Mouse (Mus musculus) lung, embryonic 14.5 days (tissue): Measurements from ENCODE around the gene Otulinl. TPM values are rescaled to one million over a fixed set of nuclear protein-coding genes. Genes with fewer than 3 reads are reported as not detected.
A peak's percentile ranks its signal among the peaks of the same experiment; 100 is the strongest.

ENCODE experiments used
- ATAC-seq: fragments of 200-750 bp; cut with Nextera tagmentation; 2 replicates; pipeline ENCODE4 v1.8.0; 2017; ENCODE audit warnings: mild to moderate bottlenecking, moderate TSS enrichment, moderate library complexity; ENCODE audit not compliant: insufficient read depth
- DNase-seq: peaks from one replicate; pipeline ENCODE4 v3.0.0-alpha.2; 2015
- H3K27ac ChIP-seq: fragments of 300-500 bp; sonication (generic); 2 replicates; pipeline ENCODE4 v1.5.1; 2014; ENCODE audit warnings: low read depth, mild to moderate bottlenecking, moderate library complexity
- H3K27me3 ChIP-seq: fragments of 300-500 bp; sonication (generic); 2 replicates; pipeline ENCODE4 v1.6.1; 2014; ENCODE audit warnings: low read length, control low read depth; ENCODE audit not compliant: insufficient read depth
- H3K36me3 ChIP-seq: fragments of 300-500 bp; sonication (generic); 2 replicates; pipeline ENCODE4 v1.6.1; 2014; ENCODE audit warnings: control low read depth; ENCODE audit not compliant: insufficient read depth
- H3K4me1 ChIP-seq: fragments of 300-500 bp; sonication (generic); 2 replicates; pipeline ENCODE4 v1.6.1; 2014; ENCODE audit warnings: antibody characterized with exemption, control low read depth; ENCODE audit not compliant: insufficient read depth
- H3K4me2 ChIP-seq: fragments of 300-500 bp; sonication (generic); 2 replicates; pipeline ENCODE4 v1.6.1; 2014; ENCODE audit warnings: mild to moderate bottlenecking
- H3K4me3 ChIP-seq: fragments of 300-500 bp; sonication (generic); 2 replicates; pipeline ENCODE4 v1.5.1; 2014; ENCODE audit warnings: low read depth, low read length
- H3K9ac ChIP-seq: fragments of 300-500 bp; sonication (generic); 2 replicates; pipeline ENCODE4 v1.6.1; 2014
- H3K9me3 ChIP-seq: fragments of 300-500 bp; sonication (generic); 2 replicates; pipeline ENCODE4 v1.6.1; 2016; ENCODE audit warnings: low read depth, low read length, control low read depth
- CTCF ChIP-seq: IDR thresholded peaks from 2 replicates; pipeline ENCODE4 v1.5.1; 2016; ENCODE audit warnings: antibody characterized with exemption, low read depth
- WGBS: fragments of 180-500 bp; shearing (Covaris S2); extraction: QIAGEN DNeasy Blood & Tissue Kit; methylation state at CpG from one replicate; pipeline ENCODE4 v1.1.7; 2014; 5-methylcytosine and 5-hydroxymethylcytosine counted together
- polyA plus RNA-seq: library from polyadenylated mRNA; unstranded; fragments of >200 nt; fragmentation: Nextera tagmentation; extraction: Ambion mirVana; gene quantifications from 2 replicates; pipeline ENCODE4 v1.2.1, GENCODE M21; 2014

Otulinl gene
- polyA plus RNA-seq, 1 experiment from 2014 or later = 15.8 TPM

GRCm38 (mm10) chr15:27625890-27626255 lies 55.5 kb downstream of the Otulinl start:
- DNase-seq (no peak), ATAC-seq (no peak)
- no peak overlapping the region for H3K4me2 ChIP-seq
- H3K4me3 ChIP-seq = no peak overlapping the region
- peaks cover 39% of the 10 kb centered on the region for H3K36me3 ChIP-seq
- H3K27me3 ChIP-seq = no peaks in the 10 kb centered on the region
- 83% methylated on average over 10 of the region's 10 CpGs for WGBS
- TF ChIP-seq CTCF = no peak
- H3K27ac ChIP-seq = no peak overlapping the region
- no peak overlapping the region for H3K9ac ChIP-seq
- no peaks in the 10 kb centered on the region for H3K9me3 ChIP-seq
- H3K4me1 ChIP-seq = peaks cover 10% of the 10 kb centered on the region

DNA sequence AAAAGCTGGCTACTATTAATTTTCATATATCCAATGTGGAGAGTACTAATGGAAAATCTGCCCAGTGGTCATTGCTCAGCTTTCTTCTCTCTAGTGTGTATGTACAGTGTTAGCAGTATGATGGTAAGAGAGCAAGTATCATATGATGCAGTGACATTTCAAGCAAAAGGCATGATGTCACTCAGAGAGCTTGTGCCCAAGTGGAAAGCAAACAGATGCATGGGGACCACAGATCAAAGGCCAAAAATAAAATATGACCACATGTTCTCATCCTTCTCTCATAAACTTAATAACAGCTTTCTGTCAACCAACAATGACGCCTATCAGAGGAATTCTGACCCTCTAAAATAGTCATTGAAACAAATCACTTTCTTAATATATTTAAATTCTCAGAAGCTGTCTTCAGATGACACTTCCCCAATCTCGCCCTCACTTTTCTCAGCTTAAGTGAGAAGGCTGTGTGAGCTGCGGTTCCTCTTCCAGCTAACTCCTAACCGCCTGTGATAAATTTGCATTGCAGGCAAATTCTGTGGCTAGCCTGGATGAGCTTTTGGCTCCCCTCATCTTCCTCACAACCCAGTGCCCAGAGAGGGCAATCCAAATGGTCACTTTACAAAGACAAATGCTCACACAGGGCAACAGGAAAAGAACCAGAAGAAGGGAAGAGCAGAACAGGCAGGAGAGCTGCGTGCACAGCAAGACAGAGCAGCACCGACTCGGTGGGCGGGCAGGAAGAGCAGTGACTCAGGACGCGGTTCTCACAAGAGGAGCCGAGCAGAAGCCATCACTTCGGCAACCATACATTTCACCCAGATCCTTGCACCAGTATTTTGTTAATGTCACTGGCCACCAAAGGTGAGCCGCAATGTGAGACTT lies 56.1 kb downstream of the Otulinl start:
- Histone ChIP-seq H3K4me3 (no peak overlapping the region), H3K9me3 (no peaks in the 10 kb centered on the region), H3K27me3 (no peaks in the 10 kb centered on the region), H3K4me2 (no peak overlapping the region), H3K36me3 (peaks cover 39% of the 10 kb centered on the region), H3K9ac (no peak overlapping the region), H3K27ac (no peak overlapping the region), H3K4me1 (peaks cover 10% of the 10 kb centered on the region)
- TF ChIP-seq CTCF = no peak
- ATAC-seq (no peak), DNase-seq (no peak)
- WGBS = 89% methylated on average over 13 of the region's 13 CpGs

DNA sequence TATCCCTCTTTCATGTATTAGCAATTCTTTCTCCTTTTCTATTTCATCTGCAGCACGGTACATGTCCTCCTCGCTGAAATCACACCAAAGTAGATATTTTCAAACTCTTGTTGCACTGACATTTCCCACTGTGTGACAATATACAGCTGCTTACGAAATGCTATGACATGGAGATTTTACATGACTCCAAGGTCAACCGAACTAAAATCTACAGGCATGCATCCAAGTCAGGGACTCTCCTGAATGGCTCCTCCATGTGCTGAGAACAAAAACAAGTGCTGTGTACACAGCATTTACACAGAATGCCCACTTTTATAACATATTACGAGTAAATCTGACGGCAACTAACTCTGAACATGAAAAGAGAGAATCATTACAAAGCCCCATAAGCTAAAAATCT lies 58.1 kb downstream of the Otulinl start:
- Histone ChIP-seq H3K9me3 (no peaks in the 10 kb centered on the region), H3K27ac (no peak overlapping the region), H3K4me1 (no peaks in the 10 kb centered on the region), H3K27me3 (no peaks in the 10 kb centered on the region), H3K36me3 (peaks cover 53% of the 10 kb centered on the region), H3K4me2 (no peak overlapping the region), H3K9ac (no peak overlapping the region), H3K4me3 (no peak overlapping the region)
- peak; percentile 16 for DNase-seq
- 78% methylated on average over 6 of the region's 6 CpGs for WGBS
- TF ChIP-seq CTCF = no peak
- ATAC-seq = no peak

GRCm38 (mm10) chr15:27620475-27621185 lies 60.7 kb downstream of the Otulinl start:
- H3K9me3 ChIP-seq = no peaks in the 10 kb centered on the region
- no peak for ATAC-seq
- 0 out of 2 replicates have a peak, but pooled peaks have one; percentile 5 for TF ChIP-seq CTCF
- no peaks in the 10 kb centered on the region for H3K4me1 ChIP-seq
- no peak overlapping the region for H3K4me3 ChIP-seq
- DNase-seq = no peak
- no peaks in the 10 kb centered on the region for H3K27me3 ChIP-seq
- no peak overlapping the region for H3K27ac ChIP-seq
- no peak overlapping the region for H3K4me2 ChIP-seq
- H3K9ac ChIP-seq = no peak overlapping the region
- peaks cover 51% of the 10 kb centered on the region for H3K36me3 ChIP-seq
- 82% methylated on average over 6 of the region's 6 CpGs for WGBS

GRCm38 (mm10) chr15:27619683-27620082 lies 61.7 kb downstream of the Otulinl start:
- H3K9ac ChIP-seq = no peak overlapping the region
- H3K9me3 ChIP-seq = no peaks in the 10 kb centered on the region
- H3K4me1 ChIP-seq = no peaks in the 10 kb centered on the region
- no peak for TF ChIP-seq CTCF
- no peak overlapping the region for H3K4me2 ChIP-seq
- WGBS = 57% methylated on average over 3 of the region's 3 CpGs
- ATAC-seq = no peak
- H3K4me3 ChIP-seq = no peak overlapping the region
- H3K36me3 ChIP-seq = peaks cover 45% of the 10 kb centered on the region
- no peak overlapping the region for H3K27ac ChIP-seq
- DNase-seq = no peak
- no peaks in the 10 kb centered on the region for H3K27me3 ChIP-seq

- Histone ChIP-seq H3K27ac (no peak overlapping the region), H3K4me1 (no peaks in the 10 kb centered on the region), H3K9me3 (no peaks in the 10 kb centered on the region), H3K4me3 (no peak overlapping the region), H3K36me3 (peaks cover 44% of the 10 kb centered on the region), H3K9ac (no peak overlapping the region), H3K4me2 (no peak overlapping the region), H3K27me3 (no peaks in the 10 kb centered on the region)
- 63% methylated on average over 6 of the region's 6 CpGs for WGBS
- no peak for TF ChIP-seq CTCF
- ATAC-seq (no peak), DNase-seq (no peak)
Observed at GRCm38 (mm10) chr15:27618778-27619533, 62.4 kb downstream of the Otulinl start.

DNA sequence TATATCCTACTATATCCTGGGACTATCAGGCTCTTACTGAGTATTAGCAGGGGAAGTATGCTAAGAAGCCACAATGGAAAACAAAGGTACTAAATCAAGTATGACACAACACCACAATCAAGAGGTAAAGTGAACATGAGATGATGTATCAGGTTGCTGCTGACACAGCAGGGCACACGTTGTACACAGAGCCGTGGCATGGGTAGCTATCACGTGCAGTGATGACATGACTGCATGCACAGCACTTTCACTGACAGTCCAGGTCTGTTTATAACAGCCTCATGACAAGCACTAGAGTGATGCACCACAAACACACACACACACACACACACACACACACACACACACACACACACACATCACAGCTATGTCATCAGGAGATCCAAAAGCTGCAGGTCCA lies 64.2 kb downstream of the Otulinl start:
- Histone ChIP-seq H3K27me3 (no peaks in the 10 kb centered on the region), H3K4me3 (no peak overlapping the region), H3K27ac (no peak overlapping the region), H3K4me1 (no peaks in the 10 kb centered on the region), H3K36me3 (peaks cover 33% of the 10 kb centered on the region), H3K9me3 (no peaks in the 10 kb centered on the region), H3K4me2 (no peak overlapping the region), H3K9ac (no peak overlapping the region)
- no peak for DNase-seq
- no peak for TF ChIP-seq CTCF
- 66% methylated on average over 3 of the region's 3 CpGs for WGBS
- no peak for ATAC-seq
